Mouse (Mus musculus) hindbrain, embryonic 15.5 days (tissue): ENCODE measurements at regions not wholly inside any gene's neighbourhood (a gene's known extent, or its start where the extent isn't known, plus 50 kb on each side); places are given as distances from the start of the nearest gene placed in this dataset.
A peak's percentile ranks its signal among the peaks of the same experiment; 100 is the strongest.

ENCODE experiments used
- ATAC-seq: fragments of 200-750 bp; cut with Nextera tagmentation; 2 replicates; pipeline ENCODE4 v1.8.0; 2017; ENCODE audit warnings: low read depth, moderate number of reproducible peaks, moderate TSS enrichment; ENCODE audit not compliant: low FRiP score
- H3K27ac ChIP-seq: fragments of 300-500 bp; sonication (generic); replicated peaks from 2 replicates; pipeline ENCODE4 v1.5.1; 2015; ENCODE audit warnings: mild to moderate bottlenecking, inconsistent platforms
- H3K27me3 ChIP-seq: fragments of 300-500 bp; sonication (generic); 2 replicates; pipeline ENCODE4 v1.6.1; 2015; ENCODE audit warnings: control low read depth, inconsistent platforms
- H3K36me3 ChIP-seq: fragments of 300-500 bp; sonication (generic); 2 replicates; pipeline ENCODE4 v1.6.1; 2015; ENCODE audit warnings: control low read depth, inconsistent platforms
- H3K4me1 ChIP-seq: fragments of 300-500 bp; sonication (generic); replicated peaks from 2 replicates; pipeline ENCODE4 v1.6.1; 2015; ENCODE audit warnings: control low read depth, inconsistent platforms
- H3K4me2 ChIP-seq: fragments of 300-500 bp; sonication (generic); 2 replicates; pipeline ENCODE4 v1.6.1; 2015; ENCODE audit warnings: moderate library complexity, mild to moderate bottlenecking, inconsistent platforms
- H3K4me3 ChIP-seq: fragments of 300-500 bp; sonication (generic); 2 replicates; pipeline ENCODE4 v1.5.1; 2015; ENCODE audit warnings: mild to moderate bottlenecking, inconsistent platforms
- H3K9ac ChIP-seq: fragments of 300-500 bp; sonication (generic); 2 replicates; pipeline ENCODE4 v1.6.1; 2015; ENCODE audit warnings: inconsistent platforms
- H3K9me3 ChIP-seq: fragments of 300-500 bp; sonication (generic); 2 replicates; pipeline ENCODE4 v1.6.1; 2016; ENCODE audit warnings: control low read depth, inconsistent platforms
- WGBS: fragments of 180-500 bp; shearing (Covaris S2); methylation state at CpG from one replicate; pipeline ENCODE4 v1.1.7; 2015; 5-methylcytosine and 5-hydroxymethylcytosine counted together

GRCm38 (mm10) chr1:186425421-186425820 is 280.4 kb downstream of the Tgfb2 start:
- no peaks in the 10 kb centered on the region for H3K9me3 ChIP-seq
- WGBS, result 81% methylated on average over 6 of the region's 6 CpGs
- H3K4me1 ChIP-seq, result no peaks in the 10 kb centered on the region
- H3K4me3 ChIP-seq, result no peak overlapping the region
- no peak overlapping the region for H3K27ac ChIP-seq
- H3K9ac ChIP-seq, result no peak overlapping the region
- no peak for ATAC-seq
- H3K36me3 ChIP-seq, result no peaks in the 10 kb centered on the region
- no peak overlapping the region for H3K4me2 ChIP-seq
- H3K27me3 ChIP-seq, result no peaks in the 10 kb centered on the region

GRCm38 (mm10) chr1:186424084-186424483 is 281.7 kb downstream of the Tgfb2 start:
- 84% methylated on average over 5 of the region's 5 CpGs for WGBS
- H3K9me3 ChIP-seq, result no peaks in the 10 kb centered on the region
- H3K27ac ChIP-seq, result no peak overlapping the region
- no peaks in the 10 kb centered on the region for H3K36me3 ChIP-seq
- H3K27me3 ChIP-seq, result no peaks in the 10 kb centered on the region
- H3K9ac ChIP-seq, result no peak overlapping the region
- no peak overlapping the region for H3K4me2 ChIP-seq
- ATAC-seq, result no peak
- no peak overlapping the region for H3K4me3 ChIP-seq
- H3K4me1 ChIP-seq, result no peaks in the 10 kb centered on the region

DNA sequence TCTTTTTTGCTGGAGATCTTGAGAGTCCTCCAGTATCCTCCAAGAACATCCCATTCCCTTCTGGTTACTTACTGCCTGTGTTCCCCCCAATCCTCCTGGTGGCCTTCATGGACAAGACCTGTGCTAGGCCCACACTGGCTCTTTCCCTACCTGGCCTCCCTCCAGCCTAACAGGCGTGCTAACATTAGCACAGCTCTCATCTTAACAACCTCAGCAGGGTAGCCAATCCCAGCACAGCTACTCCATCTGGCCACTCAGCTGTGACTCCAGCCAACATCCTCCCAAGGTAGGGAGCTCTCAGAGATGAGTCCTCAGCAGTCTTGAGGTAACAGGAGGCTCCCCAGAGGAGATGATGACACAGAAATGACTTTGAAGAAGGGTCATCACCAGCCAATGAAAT is 288.7 kb downstream of the Tgfb2 start:
- no peak for ATAC-seq

DNA sequence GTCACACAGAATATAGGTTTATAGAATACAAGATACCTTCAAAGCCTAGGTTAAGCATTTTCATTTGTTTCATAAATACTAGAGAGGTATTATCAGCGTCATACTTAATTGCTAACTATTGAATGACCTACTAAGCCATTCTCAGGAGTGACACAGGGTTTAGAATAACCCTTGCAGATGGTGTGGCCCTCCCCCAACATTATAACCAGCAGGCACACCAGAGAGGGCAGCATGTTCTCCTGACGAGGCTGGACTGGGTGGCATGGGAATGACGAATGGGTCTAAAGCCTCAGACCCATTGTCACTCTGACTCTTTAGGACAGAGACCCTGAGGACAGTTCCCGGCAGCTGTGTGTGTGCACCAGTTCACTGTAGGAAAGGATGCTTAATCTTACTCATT is 290.5 kb downstream of the Tgfb2 start:
- H3K27ac ChIP-seq, result no peak overlapping the region
- no peak overlapping the region for H3K4me2 ChIP-seq
- no peaks in the 10 kb centered on the region for H3K27me3 ChIP-seq
- peaks cover 6% of the 10 kb centered on the region; the same call in 1 of the 2 replicates for H3K4me1 ChIP-seq
- 74% methylated on average over 4 of the region's 4 CpGs for WGBS
- no peak overlapping the region for H3K9ac ChIP-seq
- ATAC-seq, result no peak
- no peak overlapping the region for H3K4me3 ChIP-seq
- no peaks in the 10 kb centered on the region for H3K9me3 ChIP-seq
- no peaks in the 10 kb centered on the region for H3K36me3 ChIP-seq

More for the DNA sequence above, 288.7 kb downstream of the Tgfb2 start:
- Histone ChIP-seq H3K27ac (no peak overlapping the region), H3K27me3 (no peaks in the 10 kb centered on the region), H3K36me3 (no peaks in the 10 kb centered on the region), H3K9ac (no peak overlapping the region), H3K4me1 (peaks cover 6% of the 10 kb centered on the region; the same call in 1 of the 2 replicates), H3K4me2 (no peak overlapping the region), H3K4me3 (no peak overlapping the region), H3K9me3 (no peaks in the 10 kb centered on the region)
- 51% methylated on average over 1 of the region's 1 CpGs for WGBS

DNA sequence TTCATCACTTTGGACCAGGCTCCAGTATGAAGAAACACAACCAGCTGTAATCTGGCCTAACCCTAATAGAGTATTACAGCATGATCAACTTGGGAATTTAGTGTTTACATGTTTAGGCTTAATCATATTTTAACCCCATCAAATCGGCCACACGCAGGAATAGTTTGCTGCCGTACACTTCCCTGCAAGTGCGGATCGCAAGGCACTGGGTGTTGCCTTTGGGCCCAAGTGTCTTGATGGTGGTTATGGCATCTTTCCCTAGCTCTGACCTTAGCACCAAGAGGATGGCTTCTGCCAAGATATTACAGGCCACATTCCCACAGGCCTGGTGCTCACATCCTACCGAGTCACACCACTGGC is 291.9 kb downstream of the Tgfb2 start:
- 90% methylated on average over 6 of the region's 6 CpGs for WGBS

GRCm38 (mm10) chr1:186413064-186413885 is 292.5 kb downstream of the Tgfb2 start:
- H3K36me3 ChIP-seq, result no peaks in the 10 kb centered on the region
- ATAC-seq, result no peak
- no peak overlapping the region for H3K4me3 ChIP-seq
- WGBS, result 70% methylated on average over 21 of the region's 21 CpGs
- no peaks in the 10 kb centered on the region for H3K27me3 ChIP-seq
- no peak overlapping the region for H3K4me2 ChIP-seq
- no peak overlapping the region for H3K9ac ChIP-seq
- no peaks in the 10 kb centered on the region for H3K9me3 ChIP-seq
- H3K27ac ChIP-seq, result no peak overlapping the region
- H3K4me1 ChIP-seq, result peaks cover 19% of the 10 kb centered on the region

More for the DNA sequence above, 291.9 kb downstream of the Tgfb2 start:
- no peaks in the 10 kb centered on the region for H3K9me3 ChIP-seq
- no peak overlapping the region for H3K27ac ChIP-seq
- H3K36me3 ChIP-seq, result no peaks in the 10 kb centered on the region
- no peak overlapping the region for H3K4me2 ChIP-seq
- H3K27me3 ChIP-seq, result no peaks in the 10 kb centered on the region
- no peak overlapping the region for H3K9ac ChIP-seq
- no peak overlapping the region for H3K4me3 ChIP-seq
- ATAC-seq, result no peak
- H3K4me1 ChIP-seq, result peaks cover 15% of the 10 kb centered on the region

DNA sequence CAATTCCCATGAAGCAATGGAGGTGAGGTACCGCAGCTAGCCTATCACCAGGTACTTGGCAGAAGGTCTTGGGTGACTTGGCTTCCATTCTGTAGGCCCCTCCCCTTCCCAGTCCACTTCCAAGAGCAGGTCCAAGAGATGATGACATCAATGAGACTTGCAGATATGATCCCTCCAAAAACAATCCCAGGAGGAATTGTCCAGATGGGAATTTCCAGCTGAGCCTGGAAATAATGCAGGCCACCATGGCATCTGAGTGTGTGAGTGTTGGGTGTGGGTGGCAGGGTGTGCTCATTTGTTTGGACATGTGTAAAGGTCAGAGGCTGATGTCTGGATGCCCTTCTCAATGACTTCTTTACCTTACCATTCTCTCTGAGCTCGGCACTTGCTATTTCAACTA is 293.5 kb downstream of the Tgfb2 start:
- H3K4me2 ChIP-seq, result no peak overlapping the region
- H3K27ac ChIP-seq, result no peak overlapping the region
- WGBS, result 82% methylated on average over 2 of the region's 2 CpGs
- peaks cover 19% of the 10 kb centered on the region for H3K4me1 ChIP-seq
- no peak for ATAC-seq
- H3K9me3 ChIP-seq, result no peaks in the 10 kb centered on the region
- no peak overlapping the region for H3K4me3 ChIP-seq
- H3K9ac ChIP-seq, result no peak overlapping the region
- H3K27me3 ChIP-seq, result no peaks in the 10 kb centered on the region
- no peaks in the 10 kb centered on the region for H3K36me3 ChIP-seq

- Histone ChIP-seq H3K36me3 (no peaks in the 10 kb centered on the region), H3K4me1 (peaks cover 19% of the 10 kb centered on the region), H3K9me3 (no peaks in the 10 kb centered on the region), H3K9ac (no peak overlapping the region), H3K27ac (no peak overlapping the region), H3K4me2 (peak overlapping the region; percentile 23), H3K27me3 (no peaks in the 10 kb centered on the region), H3K4me3 (no peak overlapping the region)
- no peak for ATAC-seq
- WGBS, result 40% methylated on average over 10 of the region's 10 CpGs
These were observed 291.9 kb upstream of the Lyplal1 start for GRCm38 (mm10) chr1:186408986-186409441.

DNA sequence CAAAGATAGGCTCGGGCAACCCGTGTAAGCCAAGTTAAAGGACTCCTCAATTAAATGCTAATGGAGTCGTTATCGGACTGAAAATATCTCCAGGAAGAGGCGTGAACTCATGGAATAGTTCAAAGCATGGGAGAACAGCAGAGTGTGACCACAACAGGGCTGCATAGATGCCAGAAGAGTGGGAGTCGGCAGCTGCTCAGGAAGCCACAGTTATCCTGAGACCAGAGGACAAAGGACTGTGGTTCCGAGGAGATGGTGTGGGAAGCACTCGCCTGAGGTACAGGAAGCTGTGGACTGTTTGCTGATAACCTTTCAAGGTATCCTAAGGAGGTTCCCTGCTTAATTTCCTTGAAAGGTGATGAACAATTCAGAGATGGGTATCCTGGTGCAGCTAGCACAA is 290.5 kb upstream of the Lyplal1 start:
- no peak overlapping the region for H3K27ac ChIP-seq
- no peaks in the 10 kb centered on the region for H3K9me3 ChIP-seq
- 82% methylated on average over 8 of the region's 8 CpGs for WGBS
- peaks cover 13% of the 10 kb centered on the region for H3K4me1 ChIP-seq
- H3K4me3 ChIP-seq, result no peak overlapping the region
- H3K4me2 ChIP-seq, result no peak overlapping the region
- H3K9ac ChIP-seq, result no peak overlapping the region
- no peaks in the 10 kb centered on the region for H3K36me3 ChIP-seq
- no peaks in the 10 kb centered on the region for H3K27me3 ChIP-seq
- ATAC-seq, result no peak

DNA sequence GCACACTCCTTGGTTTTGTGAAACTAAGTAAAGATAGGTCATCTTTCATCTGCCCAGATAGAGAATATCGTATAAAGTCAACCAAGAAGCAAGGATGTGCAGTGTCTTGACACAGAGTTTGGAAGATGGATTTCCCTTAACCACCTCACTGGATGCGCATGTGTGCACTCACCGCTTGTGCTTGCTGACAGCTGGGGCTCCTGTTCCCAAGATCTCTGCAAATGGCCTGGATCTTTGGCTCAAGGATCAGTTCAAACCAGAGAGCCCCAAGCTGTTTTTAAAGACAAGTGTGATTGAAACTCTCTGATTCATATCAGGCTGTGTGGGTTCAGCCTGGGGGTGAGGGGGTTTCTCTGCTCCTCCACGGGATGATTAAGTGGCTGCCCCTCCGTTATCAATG is 288.6 kb upstream of the Lyplal1 start:
- Histone ChIP-seq H3K4me1 (peaks cover 13% of the 10 kb centered on the region), H3K27ac (no peak overlapping the region), H3K36me3 (no peaks in the 10 kb centered on the region), H3K27me3 (no peaks in the 10 kb centered on the region), H3K4me2 (no peak overlapping the region), H3K4me3 (no peak overlapping the region), H3K9ac (no peak overlapping the region), H3K9me3 (no peaks in the 10 kb centered on the region)
- 67% methylated on average over 5 of the region's 5 CpGs for WGBS
- ATAC-seq, result no peak

GRCm38 (mm10) chr1:186399762-186400161 is 282.7 kb upstream of the Lyplal1 start:
- no peak for ATAC-seq

DNA sequence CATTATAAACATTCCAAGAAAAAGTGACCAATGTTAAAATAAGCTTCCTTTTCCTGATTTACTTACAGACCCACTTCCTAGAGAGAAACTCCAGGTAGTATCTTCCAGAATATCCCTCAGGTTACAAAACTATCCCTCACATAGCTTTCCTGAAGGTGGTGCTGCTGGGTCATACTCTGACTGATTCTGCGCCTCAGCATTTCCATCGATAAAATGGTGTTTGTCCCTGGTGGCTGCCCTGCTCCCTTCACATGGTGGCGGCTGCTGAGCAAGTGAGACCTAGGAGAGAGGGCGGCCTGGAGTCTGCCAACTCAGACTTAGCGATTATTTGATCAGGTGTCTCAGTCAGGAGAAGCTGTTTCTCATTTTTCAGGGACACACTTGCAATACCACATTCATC is 275.9 kb upstream of the Lyplal1 start:
- Histone ChIP-seq H3K27ac (no peak overlapping the region), H3K27me3 (no peaks in the 10 kb centered on the region), H3K9ac (no peak overlapping the region), H3K36me3 (no peaks in the 10 kb centered on the region), H3K4me1 (no peaks in the 10 kb centered on the region), H3K9me3 (no peaks in the 10 kb centered on the region), H3K4me2 (no peak overlapping the region), H3K4me3 (no peak overlapping the region)
- ATAC-seq, result no peak
- 51% methylated on average over 5 of the region's 5 CpGs for WGBS

More at GRCm38 (mm10) chr1:186399762-186400161, 282.7 kb upstream of the Lyplal1 start:
- H3K27me3 ChIP-seq, result no peaks in the 10 kb centered on the region
- H3K36me3 ChIP-seq, result no peaks in the 10 kb centered on the region
- WGBS, result 33% methylated on average over 8 of the region's 8 CpGs
- no peak overlapping the region for H3K4me3 ChIP-seq
- no peak overlapping the region for H3K27ac ChIP-seq
- 0 out of 2 replicates have a peak, but pooled peaks cover 5% of the 10 kb centered on the region for H3K4me1 ChIP-seq
- no peak overlapping the region for H3K9ac ChIP-seq
- H3K4me2 ChIP-seq, result no peak overlapping the region
- H3K9me3 ChIP-seq, result no peaks in the 10 kb centered on the region

DNA sequence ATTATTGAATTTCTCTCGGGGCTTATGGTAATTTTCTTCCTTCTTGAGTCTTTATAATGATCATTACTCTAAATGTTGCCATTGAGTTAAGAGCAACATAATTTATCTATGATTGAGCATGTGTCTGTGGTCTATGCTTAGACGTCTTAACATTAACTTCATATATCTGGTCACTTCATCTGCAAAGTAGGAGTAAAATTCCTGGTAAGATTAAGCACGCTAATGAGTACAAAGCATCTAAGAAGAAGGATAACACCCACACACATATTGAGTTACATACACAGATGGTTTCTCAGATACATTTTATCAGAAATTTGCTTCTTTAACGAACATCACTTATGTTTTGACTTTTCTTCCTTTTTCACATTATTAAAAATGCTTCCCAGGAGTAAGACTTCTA is 267.3 kb upstream of the Lyplal1 start:
- WGBS, result 76% methylated on average over 4 of the region's 4 CpGs
- no peaks in the 10 kb centered on the region for H3K4me1 ChIP-seq
- no peak overlapping the region for H3K4me2 ChIP-seq
- H3K27me3 ChIP-seq, result no peaks in the 10 kb centered on the region
- ATAC-seq, result no peak
- H3K9ac ChIP-seq, result no peak overlapping the region
- H3K4me3 ChIP-seq, result no peak overlapping the region
- no peak overlapping the region for H3K27ac ChIP-seq
- no peaks in the 10 kb centered on the region for H3K9me3 ChIP-seq
- no peaks in the 10 kb centered on the region for H3K36me3 ChIP-seq
